Mouse (Mus musculus): ENCODE results near the gene Sec24a. TPM values are rescaled to one million over a fixed set of nuclear protein-coding genes. Genes with fewer than 3 reads are reported as not detected.
"Not testable (repeated sequence)": the region's sequence is repeated elsewhere in the genome, so short reads cannot be mapped to it uniquely, and the experiment has no call there.

The Sec24a gene
- polyA plus RNA-seq, 1 experiment from 2014 or later = 12.7 TPM

DNA sequence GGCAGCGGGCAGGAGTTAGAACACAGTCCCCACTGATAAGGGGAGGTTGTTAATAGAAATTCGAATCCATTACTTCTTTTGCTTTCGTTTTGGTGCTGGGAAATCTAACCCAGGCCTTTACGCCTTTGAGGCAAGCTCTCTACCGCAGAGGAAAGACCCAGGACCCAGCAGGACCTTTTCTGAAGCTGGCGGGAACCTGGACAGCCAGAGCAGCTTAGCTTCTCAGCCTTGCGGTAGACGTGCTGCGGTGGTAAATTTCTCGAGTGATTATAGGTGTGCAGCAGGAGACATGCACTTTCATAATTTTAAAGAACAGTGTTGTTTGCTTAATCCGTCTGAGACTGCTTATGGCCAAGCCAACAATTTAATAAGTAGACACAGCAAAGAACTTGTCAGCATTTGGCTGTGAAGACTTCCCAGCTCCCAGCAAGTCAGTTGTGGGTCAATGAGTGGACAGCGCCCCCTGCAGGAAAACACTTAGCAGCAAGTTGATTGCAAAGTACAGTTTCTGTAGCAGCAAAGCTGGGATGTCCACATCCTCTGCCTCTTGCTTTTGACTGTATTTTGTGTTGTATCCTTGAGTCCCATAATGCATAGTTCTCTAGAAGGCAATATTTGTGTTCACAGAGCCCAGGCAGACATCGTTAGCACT is 82.0 kb downstream of the Sec24a start:
- no peak overlapping the region for H3K4me2 ChIP-seq

DNA sequence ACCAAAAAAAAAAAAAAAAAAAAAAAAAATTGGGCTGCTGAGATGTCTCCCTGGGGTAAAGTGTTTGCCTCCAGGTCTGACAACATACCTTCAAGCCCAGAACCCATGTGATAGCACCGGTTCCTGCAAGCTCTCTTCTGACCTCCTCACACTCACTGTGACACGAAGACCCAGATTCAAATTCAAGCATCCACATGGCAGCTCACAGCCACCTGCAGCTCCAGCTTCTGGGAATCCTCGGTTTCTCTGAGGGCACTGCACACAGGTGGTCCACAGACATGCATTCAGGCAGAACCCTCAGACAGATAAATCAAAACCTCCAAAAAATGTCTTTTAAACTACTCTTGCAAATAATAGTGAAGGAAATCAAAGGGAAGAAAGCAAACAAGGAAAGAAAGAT is 84.0 kb downstream of the Sec24a start:
- Histone ChIP-seq H3K4me1 (replicated peaks) (no peaks in the 10 kb centered on the region), H3K4me3 (replicated peaks) (no peak overlapping the region), H3K4me2 (no peak overlapping the region), H3K27ac (no peak overlapping the region), H3K27me3 (no peaks in the 10 kb centered on the region), H3K9ac (replicated peaks) (no peak overlapping the region), H3K36me3 (no peaks in the 10 kb centered on the region), H3K9me3 (no peaks in the 10 kb centered on the region)
- WGBS = 69% methylated on average over 3 of the region's 3 CpGs
- ATAC-seq (ENCODE audit: insufficient number of reproducible peaks, insufficient read depth, low FRiP score, low TSS enrichment, low read depth) = no peak

More for the DNA sequence above, 82.0 kb downstream of the Sec24a start:
- no peak overlapping the region for H3K27ac ChIP-seq
- no peaks in the 10 kb centered on the region for H3K4me1 ChIP-seq (replicated peaks)
- H3K27me3 ChIP-seq = no peaks in the 10 kb centered on the region
- H3K9me3 ChIP-seq = no peaks in the 10 kb centered on the region
- H3K36me3 ChIP-seq = peaks cover 12% of the 10 kb centered on the region; the same call in 1 of the 2 replicates
- H3K4me3 ChIP-seq (replicated peaks) = no peak overlapping the region
- ATAC-seq (ENCODE audit: insufficient number of reproducible peaks, insufficient read depth, low FRiP score, low TSS enrichment, low read depth) = no peak
- 35% methylated on average over 13 of the region's 13 CpGs for WGBS
- no peak overlapping the region for H3K9ac ChIP-seq (replicated peaks)

DNA sequence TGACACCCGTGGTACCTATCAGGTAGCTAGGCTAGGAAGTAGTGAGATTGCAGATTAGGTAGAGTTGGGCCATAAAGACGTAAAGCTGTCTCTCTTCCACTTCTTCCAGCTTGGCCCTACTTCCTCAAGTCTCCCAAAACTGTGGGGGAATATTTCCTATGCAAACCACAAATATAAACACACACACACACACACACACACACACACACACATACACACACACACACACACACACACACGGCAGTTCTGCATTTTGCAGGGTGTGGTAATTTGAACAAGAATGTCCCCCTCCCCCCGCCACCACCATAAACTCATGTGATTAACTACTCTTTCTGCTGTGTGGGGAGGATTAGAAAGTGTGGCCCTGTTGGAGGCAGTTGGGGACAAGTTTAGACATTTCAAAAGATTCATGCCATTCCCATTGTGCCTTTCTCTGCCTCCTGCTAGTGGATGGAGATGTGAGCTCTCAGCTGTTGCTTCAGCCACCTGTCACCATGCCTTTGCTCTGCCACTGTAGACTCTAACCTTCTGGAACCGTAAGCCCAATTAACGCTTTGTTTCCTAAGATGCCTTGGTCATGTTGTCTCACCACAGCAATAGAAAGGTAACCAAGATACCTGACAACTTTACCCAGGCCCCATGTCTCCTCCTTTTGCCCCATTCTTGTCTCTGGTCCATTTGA is 85.6 kb downstream of the Sec24a start:
- Histone ChIP-seq H3K4me3 (replicated peaks) (no peak overlapping the region), H3K4me2 (no peak overlapping the region), H3K4me1 (replicated peaks) (peaks cover 3% of the 10 kb centered on the region; the same call in 1 of the 2 replicates), H3K9ac (replicated peaks) (no peak overlapping the region), H3K27me3 (no peaks in the 10 kb centered on the region), H3K27ac (0 out of 2 replicates have a peak overlapping the region, but pooled peaks have one; percentile 17), H3K36me3 (no peaks in the 10 kb centered on the region), H3K9me3 (no peaks in the 10 kb centered on the region)
- 63% methylated on average over 6 of the region's 6 CpGs for whole genome bisulfite sequencing
- no peak for ATAC-seq (ENCODE audit: insufficient number of reproducible peaks, insufficient read depth, low FRiP score, low TSS enrichment, low read depth)

DNA sequence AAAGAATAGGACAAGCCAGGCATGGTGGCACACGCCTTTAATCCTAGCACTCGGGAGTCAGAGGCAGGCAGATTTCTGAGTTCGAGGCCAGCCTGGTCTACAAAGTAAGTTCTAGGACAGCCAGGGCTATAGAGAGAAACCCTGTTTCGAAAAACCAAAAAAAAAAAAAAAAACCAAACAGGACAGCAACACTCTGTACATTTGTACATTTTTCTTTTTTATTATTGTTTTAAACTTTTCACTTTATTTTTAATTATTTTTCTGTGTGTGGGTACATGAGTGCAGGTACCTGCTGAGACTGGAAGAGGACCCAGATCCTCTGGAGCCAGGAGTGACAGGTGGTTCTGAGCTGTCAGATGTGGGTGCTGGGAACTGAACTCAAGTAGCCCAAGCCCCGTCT is 88.0 kb downstream of the Sec24a start:
- 83% methylated on average over 5 of the region's 5 CpGs for WGBS
- Histone ChIP-seq H3K4me3 (replicated peaks) (no peak overlapping the region), H3K4me2 (no peak overlapping the region), H3K9ac (replicated peaks) (no peak overlapping the region), H3K9me3 (no peaks in the 10 kb centered on the region), H3K36me3 (no peaks in the 10 kb centered on the region), H3K27ac (no peak overlapping the region), H3K4me1 (replicated peaks) (peaks cover 3% of the 10 kb centered on the region; the same call in 1 of the 2 replicates), H3K27me3 (no peaks in the 10 kb centered on the region)
- ATAC-seq (ENCODE audit: insufficient number of reproducible peaks, insufficient read depth, low FRiP score, low TSS enrichment, low read depth) = no peak

DNA sequence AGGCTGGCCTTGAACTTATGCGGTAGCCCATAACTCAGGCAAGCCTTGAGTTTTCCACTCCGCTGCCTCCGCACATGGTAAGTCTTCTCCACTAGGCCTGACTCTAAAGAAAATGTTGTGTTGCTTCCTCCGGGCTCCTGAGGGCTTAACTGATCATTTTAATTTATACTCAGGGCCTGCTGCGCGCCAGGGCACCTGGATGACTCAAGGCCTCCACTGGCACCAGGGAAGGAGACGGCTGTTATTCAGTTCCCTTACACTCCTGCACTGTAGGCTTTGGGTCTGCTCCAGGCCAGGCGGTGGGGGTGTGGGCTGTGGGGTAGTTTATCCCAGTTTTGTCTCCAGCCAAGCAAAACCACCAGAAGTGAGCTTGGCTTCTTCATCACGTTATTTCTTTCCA is 90.1 kb downstream of the Sec24a start:
- Histone ChIP-seq H3K27me3 (no peaks in the 10 kb centered on the region), H3K4me2 (no peak overlapping the region), H3K9me3 (no peaks in the 10 kb centered on the region), H3K27ac (0 out of 2 replicates have a peak overlapping the region, but pooled peaks have one; percentile 4), H3K36me3 (no peaks in the 10 kb centered on the region), H3K4me1 (replicated peaks) (peaks cover 3% of the 10 kb centered on the region; the same call in 1 of the 2 replicates), H3K4me3 (replicated peaks) (no peak overlapping the region), H3K9ac (replicated peaks) (no peak overlapping the region)
- ATAC-seq (ENCODE audit: insufficient number of reproducible peaks, insufficient read depth, low FRiP score, low TSS enrichment, low read depth) = no peak
- 74% methylated on average over 9 of the region's 9 CpGs for WGBS

DNA sequence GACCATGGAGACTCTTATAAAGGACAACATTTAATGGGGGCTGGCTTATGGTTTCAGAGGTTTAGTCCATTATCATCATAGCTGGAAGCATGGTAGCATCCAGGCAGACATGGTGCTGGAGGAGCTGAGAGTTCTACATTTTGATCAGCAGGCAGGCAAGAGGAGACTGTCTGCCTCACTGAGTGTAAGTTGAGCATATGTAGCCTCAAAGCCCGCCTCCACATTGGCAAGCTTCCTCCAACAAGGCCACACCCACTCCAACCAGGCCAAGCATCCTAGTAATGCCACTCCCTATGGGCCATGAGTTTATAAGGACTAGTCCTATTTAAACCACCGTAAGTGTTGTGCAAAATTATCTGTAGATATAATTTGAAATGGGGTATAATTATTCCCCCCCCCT is 92.1 kb downstream of the Sec24a start:
- Histone ChIP-seq H3K4me3 (replicated peaks) (no peak overlapping the region), H3K9ac (replicated peaks) (no peak overlapping the region), H3K4me2 (no peak overlapping the region), H3K27me3 (no peaks in the 10 kb centered on the region), H3K27ac (no peak overlapping the region), H3K4me1 (replicated peaks) (peaks cover 3% of the 10 kb centered on the region; the same call in 1 of the 2 replicates), H3K36me3 (no peaks in the 10 kb centered on the region), H3K9me3 (no peaks in the 10 kb centered on the region)
- no peak for ATAC-seq (ENCODE audit: insufficient number of reproducible peaks, insufficient read depth, low FRiP score, low TSS enrichment, low read depth)
- 72% methylated on average over 2 of the region's 2 CpGs for WGBS

DNA sequence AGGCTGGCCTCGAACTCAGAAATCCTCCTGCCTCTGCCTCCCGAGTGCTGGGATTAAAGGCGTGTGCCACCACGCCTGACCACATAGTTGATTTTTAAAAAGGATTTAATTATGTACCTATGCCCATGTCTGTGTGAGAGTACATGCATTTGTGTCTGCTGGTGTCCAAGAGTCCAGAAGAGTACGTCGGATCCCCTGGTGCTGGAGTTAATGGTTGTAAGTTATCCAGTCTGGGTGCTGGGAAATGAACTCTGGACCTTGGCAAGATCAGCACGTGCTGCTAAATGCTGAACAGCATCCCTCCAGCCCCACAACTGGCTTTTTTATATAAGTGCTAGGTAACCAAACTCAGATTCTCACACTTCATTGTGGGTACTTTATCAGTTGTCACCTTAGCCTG is 92.6 kb downstream of the Sec24a start:
- Histone ChIP-seq H3K9me3 (no peaks in the 10 kb centered on the region), H3K4me3 (replicated peaks) (no peak overlapping the region), H3K4me2 (no peak overlapping the region), H3K9ac (replicated peaks) (no peak overlapping the region), H3K36me3 (no peaks in the 10 kb centered on the region), H3K27me3 (no peaks in the 10 kb centered on the region), H3K27ac (no peak overlapping the region), H3K4me1 (replicated peaks) (peaks cover 3% of the 10 kb centered on the region; the same call in 1 of the 2 replicates)
- no peak for ATAC-seq (ENCODE audit: insufficient number of reproducible peaks, insufficient read depth, low FRiP score, low TSS enrichment, low read depth)
- WGBS = 95% methylated on average over 7 of the region's 7 CpGs

DNA sequence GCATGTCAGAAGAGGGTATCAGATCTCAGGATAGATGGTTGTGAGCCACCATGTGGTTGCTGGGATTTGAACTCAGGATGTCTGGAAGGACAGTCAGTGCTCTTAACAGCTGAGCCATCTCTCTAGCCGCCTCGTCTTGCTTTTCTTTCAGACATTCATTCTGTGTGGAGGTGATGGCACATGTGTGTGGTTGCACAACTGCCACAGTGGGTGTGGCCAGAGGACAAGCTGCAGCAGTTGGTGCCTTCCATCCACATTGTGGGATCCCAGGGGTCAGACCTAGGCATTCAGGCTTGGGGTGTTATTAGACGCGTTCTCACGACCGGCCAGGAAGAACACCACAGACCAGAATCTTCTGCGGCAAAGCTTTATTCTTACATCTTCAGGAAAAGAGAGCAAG is 98.7 kb downstream of the Sec24a start:
- H3K36me3 ChIP-seq; H3K4me3 ChIP-seq (replicated peaks); H3K9me3 ChIP-seq; H3K27me3 ChIP-seq; H3K4me1 ChIP-seq (replicated peaks); H3K27ac ChIP-seq; H3K9ac ChIP-seq (replicated peaks); H3K4me2 ChIP-seq; ATAC-seq (ENCODE audit: insufficient number of reproducible peaks, insufficient read depth, low FRiP score, low TSS enrichment, low read depth): not testable (repeated sequence)
- WGBS = 93% methylated on average over 7 of the region's 7 CpGs

DNA sequence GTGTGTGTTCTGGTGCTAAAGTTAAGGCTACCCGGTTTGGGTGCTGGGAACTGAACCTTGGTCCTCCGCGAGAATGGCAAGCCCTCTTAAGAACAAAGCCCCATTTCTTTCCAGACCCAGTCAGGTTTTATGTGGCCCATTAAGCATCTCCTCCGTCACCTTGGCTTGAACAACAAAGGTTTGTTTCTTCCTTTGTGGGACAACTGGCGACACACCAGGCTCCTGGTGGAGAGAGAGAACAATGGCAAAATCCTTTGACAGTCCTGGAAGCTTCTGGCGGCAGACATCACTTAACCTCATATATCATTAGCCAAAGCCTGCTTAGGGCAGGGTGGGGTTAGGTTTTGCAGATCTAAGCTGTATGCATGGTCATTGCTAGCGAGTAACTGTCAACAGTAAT is 100.8 kb downstream of the Sec24a start:
- H3K4me3 ChIP-seq (replicated peaks) = no peak overlapping the region
- WGBS = 88% methylated on average over 7 of the region's 7 CpGs
- no peaks in the 10 kb centered on the region for H3K27me3 ChIP-seq
- H3K4me2 ChIP-seq = no peak overlapping the region
- no peaks in the 10 kb centered on the region for H3K9me3 ChIP-seq
- H3K36me3 ChIP-seq = no peaks in the 10 kb centered on the region
- ATAC-seq (ENCODE audit: insufficient number of reproducible peaks, insufficient read depth, low FRiP score, low TSS enrichment, low read depth) = no peak
- H3K4me1 ChIP-seq (replicated peaks) = peaks cover 17% of the 10 kb centered on the region
- no peak overlapping the region for H3K9ac ChIP-seq (replicated peaks)
- H3K27ac ChIP-seq = no peak overlapping the region

DNA sequence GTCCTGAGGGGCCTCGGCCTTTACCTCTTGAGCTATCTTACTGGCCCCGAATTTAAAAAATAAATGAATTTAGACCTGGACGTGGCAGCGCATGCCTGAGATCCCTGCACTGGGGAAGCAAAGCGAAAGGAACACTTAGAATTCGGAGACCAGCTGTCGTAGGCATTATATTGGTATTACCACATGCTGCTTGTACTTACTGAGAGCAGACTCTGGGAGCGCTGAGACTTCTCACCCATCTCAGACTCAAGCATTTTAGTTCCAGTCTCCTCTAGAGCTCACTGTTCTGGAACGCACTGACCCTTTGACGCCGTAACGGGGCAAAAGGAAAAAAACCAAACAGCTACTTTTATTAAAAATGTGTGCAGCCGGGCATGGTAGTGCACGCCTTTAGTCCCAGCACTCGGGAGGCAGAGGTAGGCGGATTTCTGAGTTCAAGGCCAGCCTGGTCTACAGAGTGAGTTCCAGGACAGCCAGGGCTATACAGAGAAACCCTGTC is 101.5 kb downstream of the Sec24a start:
- no peak for ATAC-seq (ENCODE audit: insufficient number of reproducible peaks, insufficient read depth, low FRiP score, low TSS enrichment, low read depth)
- Histone ChIP-seq H3K27me3 (no peaks in the 10 kb centered on the region), H3K4me3 (replicated peaks) (no peak overlapping the region), H3K9ac (replicated peaks) (no peak overlapping the region), H3K4me2 (no peak overlapping the region), H3K27ac (no peak overlapping the region), H3K36me3 (no peaks in the 10 kb centered on the region), H3K4me1 (replicated peaks) (peaks cover 20% of the 10 kb centered on the region), H3K9me3 (no peaks in the 10 kb centered on the region)
- WGBS = 79% methylated on average over 16 of the region's 16 CpGs

DNA sequence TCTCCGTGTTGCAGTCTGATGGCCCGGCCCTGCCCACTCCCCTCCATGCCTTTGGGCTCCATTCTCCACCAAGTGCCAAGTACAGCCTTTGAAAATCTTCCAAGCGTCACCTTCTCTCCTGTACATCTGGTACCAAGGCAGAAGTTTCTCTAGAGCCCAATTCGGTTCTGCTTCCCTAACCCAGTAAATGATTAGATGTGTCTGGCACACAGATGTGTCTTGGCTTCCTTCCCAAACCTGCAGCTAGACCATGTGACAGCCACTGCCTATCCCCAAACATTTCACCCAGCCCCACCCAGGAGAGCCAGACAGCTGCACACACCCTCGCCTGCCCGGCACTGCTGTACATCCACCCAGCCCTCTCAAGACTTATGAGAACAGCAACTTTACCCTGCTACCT is 104.7 kb downstream of the Sec24a start:
- H3K4me2 ChIP-seq = no peak overlapping the region
- 42% methylated on average over 6 of the region's 6 CpGs for WGBS
- H3K4me3 ChIP-seq (replicated peaks) = no peak overlapping the region

More for the DNA sequence above, 104.7 kb downstream of the Sec24a start:
- H3K27me3 ChIP-seq = no peaks in the 10 kb centered on the region
- H3K4me1 ChIP-seq (replicated peaks) = peaks cover 23% of the 10 kb centered on the region
- peak overlapping the region; percentile 69 for H3K27ac ChIP-seq
- no peak overlapping the region for H3K9ac ChIP-seq (replicated peaks)
- no peaks in the 10 kb centered on the region for H3K9me3 ChIP-seq
- H3K36me3 ChIP-seq = no peaks in the 10 kb centered on the region
- peak; percentile 40; the same call in 1 of the 2 replicates for ATAC-seq (ENCODE audit: insufficient number of reproducible peaks, insufficient read depth, low FRiP score, low TSS enrichment, low read depth)
